Mouse (Mus musculus) T-helper 1 cell (primary cell): ENCODE measurements around the gene Mc1r.
"Not testable (repeated sequence)": the region's sequence is repeated elsewhere in the genome, so short reads cannot be mapped to it uniquely, and the experiment has no call there.

Experiments used
- in situ Hi-C: fragments of 300-600 bp; cut with MboI, MseI; formaldehyde crosslinking; loops from one replicate; pipeline ENCODE4 v1.15.1; 2025; ENCODE audit warnings: high pct_unique_total_duplicates

The Mc1r gene

DNA sequence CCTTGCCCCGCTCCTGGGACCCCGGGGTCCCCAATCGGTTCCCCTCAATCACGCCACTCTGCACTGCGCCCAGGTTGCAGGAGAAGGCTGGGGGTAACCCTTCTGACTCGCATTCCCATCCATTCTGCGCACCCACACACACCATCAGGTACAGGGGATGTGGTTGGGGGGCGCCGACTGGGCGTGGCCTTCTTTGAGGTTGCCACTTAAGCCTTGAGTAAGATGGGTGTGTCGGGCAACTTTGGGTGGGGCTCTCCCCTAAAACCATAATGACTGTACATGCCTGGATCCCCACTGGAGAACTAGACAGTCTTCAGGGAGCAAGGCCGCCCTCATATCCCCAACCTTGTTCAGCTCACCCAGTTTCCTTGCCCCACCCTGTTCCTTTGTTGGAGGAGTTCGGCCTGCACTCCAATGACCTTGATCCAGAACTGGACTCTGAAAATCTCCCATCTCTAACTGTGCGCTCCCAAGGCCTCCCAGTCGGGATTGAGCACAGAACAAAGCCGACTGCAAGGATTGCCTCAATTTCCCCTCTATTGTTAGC is 4.9 kb downstream of the Mc1r start:
- in situ Hi-C loops = no loop called here

DNA sequence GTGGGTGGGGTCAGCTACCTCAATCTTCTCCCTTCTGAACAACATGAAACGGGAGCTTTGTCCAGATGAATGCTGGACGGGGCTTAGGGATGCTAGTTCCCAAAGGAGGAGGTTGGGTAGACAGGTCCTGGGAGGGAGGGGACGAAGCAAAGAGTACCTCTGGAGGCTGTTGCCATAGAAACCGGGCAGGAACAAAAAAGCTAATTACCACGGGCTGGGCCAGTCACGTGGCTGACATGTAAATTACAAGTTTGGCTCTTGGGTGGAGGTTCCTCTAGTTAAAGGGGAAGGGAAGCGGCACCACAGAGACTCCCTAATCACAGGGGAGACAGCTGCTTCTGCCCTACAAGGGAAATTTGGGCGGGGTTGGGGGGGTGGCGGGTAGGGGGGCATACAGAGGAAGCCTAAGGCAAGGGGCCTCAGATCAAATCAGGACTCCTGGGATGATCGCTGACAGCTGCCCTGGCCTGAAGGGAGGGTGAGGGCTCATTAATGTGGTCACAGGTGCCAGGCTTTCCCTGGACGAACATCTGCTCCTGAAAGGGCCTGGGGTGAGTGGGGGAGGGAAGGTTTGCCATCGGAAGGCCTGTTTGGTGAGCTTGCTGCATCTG is 5.8 kb downstream of the Mc1r start:
- in situ Hi-C loops = no loop called here

DNA sequence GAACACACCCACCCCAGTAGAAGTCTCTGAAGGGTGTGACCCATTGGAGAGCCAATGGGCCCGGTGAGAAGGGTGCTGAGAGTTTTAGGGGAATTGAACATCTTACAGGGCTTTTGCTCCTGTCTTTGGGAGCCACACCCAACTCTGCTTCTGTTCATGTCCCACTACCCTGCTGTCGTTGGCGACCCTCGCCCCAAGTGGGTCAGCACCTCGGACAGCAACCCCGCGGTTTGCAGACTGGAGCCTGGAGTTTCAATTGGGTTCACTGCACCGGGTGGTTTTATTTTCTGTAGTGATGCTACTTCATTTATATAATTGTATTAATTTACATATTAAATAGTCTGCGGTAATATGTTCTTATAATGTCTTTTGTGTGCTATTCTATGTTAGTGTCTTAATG is 7.3 kb downstream of the Mc1r start:
- in situ Hi-C loops = no loop called here

DNA sequence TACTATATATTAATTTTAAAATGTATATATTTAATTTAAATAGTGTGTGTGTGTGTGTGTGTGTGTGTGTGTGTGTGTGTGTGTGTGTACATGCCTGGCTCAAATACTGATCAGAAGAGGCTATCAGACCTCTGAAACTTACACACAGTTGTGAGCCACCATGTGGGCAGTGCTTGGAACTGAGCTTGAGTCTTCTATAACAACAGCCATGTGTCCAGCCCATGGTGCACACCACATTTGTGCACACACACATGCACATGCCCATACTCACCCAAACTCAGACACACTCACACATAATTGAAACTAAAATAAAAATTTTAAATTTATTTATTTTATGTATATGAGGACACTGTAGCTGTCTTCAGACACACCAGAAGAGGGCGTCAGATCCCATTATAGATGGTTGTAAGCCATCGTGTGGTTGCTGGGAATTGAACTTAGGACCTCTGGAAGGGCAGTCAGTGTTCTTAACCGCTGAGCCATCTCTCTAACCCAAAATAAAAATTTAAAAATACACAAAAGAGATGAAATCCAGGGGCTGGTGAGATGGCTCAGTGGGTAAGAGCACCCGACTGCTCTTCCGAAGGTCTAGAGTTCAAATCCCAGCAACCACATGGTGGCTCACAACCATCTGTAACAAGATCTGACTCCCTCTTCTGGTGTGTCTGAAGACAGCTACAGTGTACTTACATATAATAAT is 8.2 kb downstream of the Mc1r start:
- in situ Hi-C loops = not testable (repeated sequence)

DNA sequence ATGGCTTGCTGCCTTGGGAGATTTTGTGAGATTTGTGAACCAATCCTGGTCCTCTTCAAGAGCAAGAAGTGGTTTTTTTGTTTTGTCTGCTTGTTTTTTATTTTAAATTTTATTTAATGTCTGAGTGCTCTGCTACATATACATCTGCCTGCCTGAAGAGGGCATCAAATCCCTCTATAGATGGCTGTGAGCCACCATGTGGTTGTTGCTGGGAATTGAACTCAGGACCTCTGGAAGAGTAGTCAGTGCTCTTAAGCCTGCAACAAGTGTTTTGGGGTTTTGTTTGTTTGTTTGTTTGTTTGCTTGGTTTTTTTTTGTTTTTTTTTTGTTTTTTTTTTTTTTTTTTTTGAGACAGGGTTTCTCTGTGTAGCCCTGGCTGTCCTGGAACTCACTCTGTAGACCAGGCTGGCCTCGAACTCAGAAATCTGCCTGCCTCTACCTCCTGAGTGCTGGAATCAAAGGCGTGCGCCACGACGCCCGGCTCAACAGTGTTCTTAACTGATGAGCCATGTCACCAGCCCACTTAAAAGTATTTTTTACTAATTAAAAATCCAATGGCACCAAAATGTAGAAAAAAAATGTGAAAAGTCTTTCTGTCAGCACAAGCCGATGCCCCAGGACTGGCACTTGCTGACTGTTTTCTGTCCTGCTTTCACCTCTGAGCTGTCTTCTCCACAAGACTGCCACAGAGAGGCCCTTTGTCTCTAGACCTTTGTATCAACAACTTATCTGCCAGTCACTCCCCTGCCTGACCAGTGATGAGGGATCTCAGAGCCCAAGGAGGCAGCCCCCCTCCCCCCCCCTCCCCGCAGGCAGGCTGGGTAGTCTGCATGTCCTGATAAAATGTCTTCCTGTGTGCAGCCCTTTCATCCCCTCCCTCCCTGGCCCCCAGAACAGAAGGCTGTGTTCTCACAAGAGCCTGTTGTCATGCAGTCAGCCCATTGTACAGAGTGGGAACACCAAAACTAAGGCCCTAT is 9.3 kb downstream of the Mc1r start:
- in situ Hi-C loops = no loop called here

DNA sequence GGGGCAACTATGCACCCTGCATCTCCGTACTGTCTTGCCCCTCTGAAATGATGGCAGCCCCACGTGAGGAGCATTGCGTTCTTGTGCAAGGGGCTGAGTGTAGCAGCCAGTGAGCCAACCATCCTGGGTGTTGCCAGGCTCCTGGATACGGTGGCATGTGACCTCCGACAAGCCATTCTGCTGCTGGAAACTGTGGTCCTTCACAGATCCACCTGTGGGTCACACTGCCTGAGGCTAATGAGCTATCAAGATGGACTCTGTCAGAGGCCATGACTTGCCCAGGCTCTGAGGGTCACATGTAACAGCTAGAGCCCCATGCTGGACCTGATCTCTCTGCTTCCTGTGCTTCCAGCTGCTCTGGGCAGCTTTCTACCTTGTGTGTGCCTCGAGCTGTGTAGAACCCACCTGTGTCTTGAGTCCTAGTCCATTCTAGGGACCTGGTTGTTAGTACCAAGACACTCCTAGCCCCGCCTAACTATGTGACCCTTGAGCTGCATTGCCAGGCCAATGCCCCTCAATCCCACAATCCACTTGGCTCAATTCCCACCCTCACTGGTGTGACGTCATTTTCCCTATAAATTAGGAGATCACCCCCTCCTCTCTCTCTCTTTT is 10.1 kb downstream of the Mc1r start:
- in situ Hi-C loops = no loop called here

DNA sequence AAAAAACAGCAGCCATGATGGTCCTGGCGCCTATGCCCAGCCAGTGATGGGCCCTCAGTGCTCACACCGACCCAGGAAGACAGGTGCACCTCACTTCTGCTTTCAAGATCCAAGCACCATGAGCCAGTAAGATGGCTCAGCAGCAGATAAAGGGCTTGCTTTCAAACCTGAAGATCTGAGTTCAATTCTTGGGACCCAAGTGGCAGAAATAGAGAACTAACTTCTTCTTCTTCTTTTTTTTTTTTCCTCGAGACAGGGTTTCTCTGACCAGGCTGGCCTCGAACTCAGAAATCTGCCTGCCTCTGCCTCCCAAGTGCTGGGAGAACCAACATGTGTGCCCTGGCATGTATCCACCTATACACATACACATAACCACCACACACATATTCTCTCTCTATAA is 12.8 kb downstream of the Mc1r start:
- in situ Hi-C loops = no loop called here

DNA sequence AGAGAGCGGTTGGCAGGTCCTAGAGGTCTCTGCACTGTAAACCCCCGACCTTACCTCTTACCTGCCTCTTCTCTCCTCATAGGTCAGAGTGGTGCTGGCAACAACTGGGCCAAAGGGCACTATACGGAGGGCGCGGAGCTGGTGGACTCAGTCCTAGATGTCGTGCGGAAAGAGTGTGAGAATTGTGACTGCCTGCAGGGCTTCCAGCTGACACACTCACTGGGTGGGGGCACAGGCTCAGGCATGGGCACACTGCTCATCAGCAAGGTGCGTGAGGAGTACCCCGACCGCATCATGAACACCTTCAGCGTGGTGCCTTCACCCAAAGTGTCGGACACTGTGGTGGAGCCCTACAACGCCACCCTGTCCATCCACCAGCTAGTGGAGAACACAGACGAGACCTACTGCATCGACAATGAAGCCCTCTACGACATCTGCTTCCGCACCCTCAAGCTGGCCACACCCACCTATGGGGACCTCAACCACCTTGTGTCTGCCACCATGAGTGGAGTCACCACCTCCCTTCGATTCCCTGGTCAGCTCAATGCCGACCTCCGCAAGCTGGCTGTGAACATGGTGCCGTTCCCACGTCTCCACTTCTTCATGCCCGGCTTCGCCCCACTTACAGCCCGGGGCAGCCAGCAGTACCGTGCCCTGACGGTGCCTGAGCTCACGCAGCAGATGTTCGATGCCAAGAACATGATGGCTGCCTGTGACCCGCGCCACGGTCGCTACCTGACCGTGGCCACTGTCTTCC is 13.8 kb downstream of the Mc1r start:
- in situ Hi-C loops = no loop called here

DNA sequence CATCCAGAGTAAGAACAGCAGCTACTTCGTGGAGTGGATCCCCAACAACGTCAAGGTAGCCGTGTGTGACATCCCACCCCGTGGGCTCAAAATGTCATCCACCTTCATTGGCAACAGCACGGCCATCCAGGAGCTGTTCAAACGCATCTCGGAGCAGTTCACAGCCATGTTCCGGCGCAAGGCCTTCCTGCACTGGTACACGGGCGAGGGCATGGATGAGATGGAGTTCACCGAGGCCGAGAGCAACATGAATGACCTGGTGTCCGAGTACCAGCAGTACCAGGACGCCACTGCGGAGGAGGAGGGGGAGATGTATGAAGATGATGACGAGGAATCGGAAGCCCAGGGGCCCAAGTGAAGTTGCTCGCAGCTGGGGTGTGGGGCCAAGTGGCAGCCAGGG is 14.4 kb downstream of the Mc1r start:
- in situ Hi-C loops = no loop called here

DNA sequence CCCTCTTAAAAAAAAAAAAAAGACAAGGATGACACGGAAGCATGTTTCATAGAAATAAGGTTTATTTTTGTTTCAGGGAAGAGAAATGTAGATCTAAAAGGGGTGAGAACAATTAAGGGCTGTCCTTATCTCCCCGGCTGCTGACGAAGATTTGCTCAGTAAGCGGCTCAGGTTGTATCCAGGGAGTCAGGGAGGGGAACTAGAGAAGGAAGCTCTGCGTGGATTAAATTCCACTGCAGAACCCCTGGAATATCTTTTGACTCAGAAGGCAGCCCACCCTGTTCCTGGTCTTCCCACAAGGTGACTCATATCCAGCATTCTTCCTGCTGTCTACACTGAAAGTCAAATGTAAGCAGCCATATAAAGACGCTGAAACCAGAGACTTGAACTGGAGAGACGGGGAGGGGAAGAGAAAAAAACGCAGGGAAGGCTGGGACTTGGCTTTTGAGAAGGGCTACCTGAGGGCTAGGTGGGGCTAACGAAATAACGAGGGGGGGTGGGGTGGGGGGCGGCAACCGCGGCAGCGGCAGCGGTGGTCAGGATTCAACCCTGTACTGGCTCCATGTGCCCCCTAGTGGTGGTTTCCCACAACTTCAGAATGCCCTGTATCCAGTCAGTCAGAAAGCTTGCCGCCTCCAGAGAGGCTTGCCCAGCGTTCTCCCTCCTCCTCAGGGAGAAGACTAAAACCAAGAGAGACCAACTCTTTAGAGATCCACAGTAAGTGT is 15.3 kb downstream of the Mc1r start:
- in situ Hi-C loops = no loop called here

DNA sequence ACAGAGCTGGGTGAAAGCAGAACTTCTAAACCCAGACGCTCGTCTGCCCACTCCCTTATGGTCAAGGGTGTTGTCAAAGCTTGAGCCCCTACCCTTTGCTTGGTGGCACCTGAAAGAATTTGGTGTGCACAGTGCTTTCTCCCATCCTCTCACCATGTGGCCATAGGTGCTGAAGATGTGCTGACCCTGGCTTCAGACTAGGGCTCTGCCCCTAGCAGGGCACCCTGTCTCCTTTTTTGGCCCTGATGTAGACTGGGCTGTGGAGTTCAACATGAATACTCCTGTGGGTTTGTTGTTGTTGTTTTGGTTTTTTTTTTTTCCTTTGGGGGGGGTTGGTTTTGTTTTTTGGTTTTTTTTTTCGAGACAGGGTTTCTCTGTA is 15.9 kb downstream of the Mc1r start:
- in situ Hi-C loops = no loop called here

DNA sequence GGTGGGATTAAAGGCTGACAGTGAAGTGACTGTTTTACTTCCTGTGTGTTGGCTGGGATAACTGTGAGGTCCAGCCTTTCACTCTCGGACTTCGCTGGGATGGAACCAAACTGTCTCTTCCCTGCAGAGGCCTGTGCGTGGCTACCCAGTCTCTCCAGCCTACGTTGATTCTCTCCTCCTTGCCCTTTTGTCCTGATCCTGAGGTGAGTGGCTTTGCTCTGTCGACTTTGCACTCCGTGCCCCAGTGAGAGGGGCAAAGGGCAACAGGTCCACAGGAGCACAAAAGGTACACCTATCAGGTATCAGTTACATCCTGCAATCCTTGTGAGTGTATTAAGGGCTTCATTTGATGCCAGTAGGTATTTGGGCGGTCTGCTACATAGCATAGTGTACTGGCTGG is 16.5 kb downstream of the Mc1r start, which contains the start of gene Def8:
Gene Def8, plus strand, starts transcription at position 87 of the 400 bp plus-strand sequence.
- in situ Hi-C loops = no loop called here

DNA sequence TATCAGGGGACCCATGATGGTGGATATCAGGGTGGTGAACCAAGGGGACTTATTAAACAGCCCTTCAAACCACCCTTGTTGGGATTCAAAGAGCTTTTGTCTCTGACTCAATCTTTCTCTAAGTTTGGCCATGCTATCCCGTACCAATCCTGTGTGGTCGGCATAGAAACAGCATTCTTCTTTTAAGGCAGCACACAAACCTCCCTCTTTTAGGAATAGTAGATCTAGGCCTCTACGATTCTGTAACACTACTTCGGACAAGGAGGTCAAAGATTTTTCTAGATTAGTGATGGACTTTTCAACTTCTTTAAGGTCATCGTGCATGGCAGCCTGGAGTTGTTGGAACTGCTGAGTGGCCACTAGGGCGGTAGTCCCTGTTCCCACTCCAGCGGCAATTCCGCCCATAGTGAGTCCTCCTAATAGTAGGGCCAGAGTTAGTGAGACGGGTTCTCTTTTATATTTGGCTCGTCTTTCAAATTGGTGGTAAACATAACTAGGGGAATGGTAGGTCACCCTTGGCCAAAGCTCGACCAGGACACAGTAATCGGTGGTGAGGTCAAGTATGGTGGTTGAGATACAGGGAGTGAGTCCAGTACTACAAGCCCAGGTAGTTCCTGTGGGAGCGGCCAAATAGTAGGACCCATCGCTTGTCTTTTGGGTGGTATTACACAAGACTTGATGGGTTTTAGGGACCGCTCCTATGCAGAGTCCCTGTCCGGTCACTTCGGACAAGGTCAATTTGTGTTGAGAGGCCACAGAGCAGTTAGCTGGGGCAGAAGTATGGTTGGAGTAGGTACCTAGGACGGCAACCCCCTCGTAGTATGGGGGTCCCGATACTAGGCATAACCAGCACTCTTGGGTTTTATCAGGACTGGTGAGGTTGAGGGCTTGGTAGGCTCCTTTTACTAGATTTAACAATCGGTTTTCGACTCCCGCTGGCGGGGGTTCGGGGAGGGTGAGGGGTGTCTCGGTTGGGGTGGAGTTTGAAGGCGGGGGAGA is 19.9 kb downstream of the Mc1r start:
- in situ Hi-C loops = no loop called here

DNA sequence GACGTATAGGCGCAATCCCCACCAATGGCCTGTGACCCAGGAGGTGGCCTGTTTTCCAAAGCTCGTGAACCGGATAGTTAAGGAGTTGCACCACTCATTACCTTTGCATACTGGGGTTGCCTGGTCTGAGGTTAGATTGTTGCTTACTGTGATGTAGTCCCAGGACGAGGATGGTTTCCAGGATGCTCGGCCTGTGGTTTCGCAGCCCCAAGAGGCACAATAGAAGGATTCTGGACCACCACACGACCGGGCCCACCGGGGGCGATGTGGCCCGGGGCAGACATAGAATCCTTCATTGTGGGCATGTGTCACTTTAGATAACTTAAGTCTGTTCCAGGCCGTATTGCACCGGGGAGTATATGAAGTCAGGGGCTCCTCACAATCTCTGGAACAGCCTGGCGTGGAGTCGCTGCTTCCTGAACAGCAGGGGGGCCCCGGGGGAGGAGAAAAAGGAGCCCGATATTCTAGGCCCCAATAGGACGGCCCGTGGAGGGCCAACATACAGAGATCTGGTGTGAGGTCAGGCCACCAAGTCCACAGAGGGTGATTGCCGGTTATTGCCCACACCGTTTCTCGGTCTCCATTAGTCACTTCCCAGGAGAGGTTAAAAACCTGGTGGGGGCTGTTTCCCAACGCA is 20.9 kb downstream of the Mc1r start:
- in situ Hi-C loops = no loop called here

DNA sequence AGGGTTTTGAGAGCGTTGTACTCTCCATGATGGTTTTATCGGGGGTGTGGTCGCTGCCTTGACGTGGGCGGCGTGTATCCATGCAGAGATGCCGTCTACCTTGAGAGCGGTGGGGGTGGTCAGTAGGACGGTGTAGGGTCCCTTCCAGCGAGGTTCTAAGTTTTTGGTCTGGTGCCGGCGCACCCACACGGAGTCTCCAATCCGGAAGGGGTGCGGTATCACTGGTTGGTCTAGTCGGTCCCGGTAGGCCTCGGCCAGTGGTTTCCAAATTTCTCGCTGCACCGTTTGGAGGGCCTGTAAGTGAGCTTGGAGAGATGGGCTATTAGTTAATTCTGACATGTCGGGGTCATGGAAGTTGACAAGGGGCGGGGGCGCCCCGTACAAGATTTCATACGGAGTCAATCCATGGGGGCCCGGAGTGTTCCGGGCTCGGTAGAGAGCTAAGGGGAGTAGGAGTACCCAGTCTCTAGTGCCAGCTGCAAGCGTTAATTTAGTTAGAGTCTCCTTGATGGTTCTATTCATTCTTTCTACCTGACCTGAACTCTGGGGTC is 21.5 kb downstream of the Mc1r start:
- in situ Hi-C loops = no loop called here

DNA sequence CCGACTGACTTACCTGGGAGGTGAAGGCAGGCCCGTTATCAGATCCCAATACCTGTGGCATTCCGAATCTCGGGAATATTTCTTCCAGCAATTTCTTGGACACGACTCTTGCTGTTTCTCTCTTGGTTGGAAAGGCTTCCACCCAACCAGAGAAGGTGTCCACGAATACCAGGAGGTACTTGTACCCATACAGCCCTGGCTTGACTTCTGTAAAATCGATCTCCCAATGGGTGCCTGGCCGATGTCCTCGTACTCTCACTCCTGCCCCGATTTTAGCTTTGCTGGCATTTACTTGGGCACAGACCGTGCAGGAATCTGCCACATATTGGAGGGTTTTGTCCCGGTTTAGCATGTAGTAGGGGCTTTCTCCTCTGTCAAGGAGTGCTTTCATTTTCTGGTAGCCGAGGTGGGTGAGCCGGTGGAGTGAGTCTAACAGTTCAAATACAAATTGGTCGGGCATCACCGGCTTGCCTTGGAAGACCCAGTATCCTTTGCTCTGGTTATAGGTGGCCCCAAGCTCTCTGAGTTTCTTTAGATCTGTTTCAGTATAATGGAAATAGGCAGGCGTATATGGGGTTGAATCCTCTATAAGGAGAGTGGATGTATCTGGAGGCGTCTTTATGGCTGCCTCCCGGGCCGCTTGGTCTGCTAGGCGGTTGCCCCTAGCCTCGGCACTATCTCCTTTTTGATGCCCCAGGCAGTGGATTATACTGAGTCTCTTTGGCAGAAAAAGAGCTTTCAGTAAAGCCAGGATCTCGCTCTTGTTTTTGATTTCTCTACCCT is 22.2 kb downstream of the Mc1r start:
- in situ Hi-C loops = no loop called here

DNA sequence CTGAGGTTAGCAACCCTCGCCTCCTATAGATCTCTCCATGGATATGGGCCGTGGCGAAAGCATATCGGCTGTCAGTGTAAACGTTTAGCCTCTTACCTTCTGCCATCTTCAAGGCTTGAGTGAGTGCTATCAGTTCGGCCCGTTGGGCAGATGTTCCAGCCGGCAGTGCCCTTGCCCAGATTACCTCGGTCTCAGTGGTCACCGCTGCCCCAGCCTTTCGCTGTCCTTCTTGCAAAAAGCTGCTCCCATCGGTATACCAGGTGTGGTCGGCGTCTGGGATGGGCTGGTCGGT is 22.8 kb downstream of the Mc1r start:
- in situ Hi-C loops = not testable (repeated sequence)

DNA sequence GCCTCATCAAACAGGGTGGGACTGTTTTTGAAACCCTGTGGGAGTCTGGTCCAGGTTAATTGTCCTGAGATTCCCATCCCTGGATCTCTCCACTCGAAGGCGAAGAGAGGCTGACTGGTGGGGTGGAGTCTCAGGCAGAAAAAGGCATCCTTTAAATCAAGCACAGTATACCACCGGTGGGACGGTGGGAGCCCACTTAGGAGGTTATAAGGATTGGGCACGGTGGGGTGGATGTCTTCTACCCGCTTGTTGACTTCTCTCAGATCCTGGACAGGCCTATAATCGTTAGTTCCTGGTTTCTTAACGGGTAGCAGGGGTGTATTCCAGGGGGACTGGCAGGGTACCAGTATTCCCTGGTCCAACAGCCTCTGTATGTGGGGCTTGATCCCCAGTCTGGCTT is 24.0 kb downstream of the Mc1r start:
- in situ Hi-C loops = not testable (repeated sequence)
